Mouse (Mus musculus): ENCODE measurements around the gene Etnk1.

DNA sequence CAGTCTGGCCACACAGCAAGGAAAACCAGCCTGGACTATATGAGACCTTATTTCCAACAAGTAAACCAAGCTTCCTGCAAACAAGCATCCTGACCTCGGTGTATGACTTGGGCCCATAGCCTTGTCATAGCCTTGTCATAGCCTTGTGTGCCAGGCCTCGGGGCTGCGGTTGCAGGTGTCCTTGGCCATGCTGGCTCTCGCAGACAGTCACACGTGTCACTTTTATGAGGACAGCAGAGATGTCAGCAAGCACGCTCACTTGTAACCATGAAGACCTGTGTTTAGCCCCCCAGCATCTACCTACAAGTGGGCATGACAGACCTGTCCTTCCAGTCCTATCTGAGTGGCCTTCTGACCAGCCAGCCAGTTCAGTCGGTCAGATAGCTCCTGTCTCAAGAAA, 31.4 kb downstream of the Etnk1 start:
- TF ChIP-seq CTCF (IDR thresholded peaks at IDR 0.05; ENCODE audit: low read depth, low read length) (no peak), GATA1 (IDR thresholded peaks at IDR 0.05; ENCODE audit: borderline replicate concordance, low read length) (no peak), TAL1 (conservative IDR thresholded peaks at IDR 0.05; ENCODE audit: low read depth, low read length) (no peak)
